Mouse (Mus musculus): ENCODE results near the gene Nmnat3. TPM values are rescaled to one million over a fixed set of nuclear protein-coding genes. Genes with fewer than 3 reads are reported as not detected.

The Nmnat3 gene
- polyA plus RNA-seq, 1 experiment = 2.3 TPM

DNA sequence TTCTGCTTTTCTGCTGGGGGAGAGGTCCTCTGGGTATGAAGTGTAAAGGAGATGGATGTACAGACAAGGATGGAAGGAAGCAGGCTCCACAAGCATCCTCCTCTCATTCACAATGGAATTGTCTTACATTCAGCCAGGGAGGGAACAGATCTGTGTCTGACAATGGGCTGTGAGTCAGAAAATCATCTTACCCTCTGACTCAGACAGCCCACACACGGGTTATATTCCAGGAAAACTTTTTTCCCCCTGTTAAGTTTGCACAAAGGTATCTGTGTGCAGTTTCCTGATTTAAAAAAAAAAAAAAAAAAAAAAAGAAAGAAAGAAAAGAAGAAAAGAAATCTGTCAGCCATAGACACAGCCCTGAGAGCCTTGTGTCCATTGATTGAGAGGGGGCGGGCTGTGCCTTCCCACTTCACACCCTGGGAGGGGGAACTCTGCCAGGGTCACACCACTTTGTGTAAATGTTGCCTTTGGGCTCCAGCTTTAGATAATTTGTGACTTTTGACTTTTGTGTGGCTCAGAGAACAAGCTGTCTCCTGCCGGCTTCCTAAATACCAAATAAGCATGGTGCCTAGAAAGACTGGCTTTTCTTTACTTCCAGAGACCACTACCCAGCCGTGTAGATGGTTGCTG, 146.8 kb downstream of the Nmnat3 start:
- no peaks in the 10 kb centered on the region; the same call in 1 of the 2 replicates for H3K27me3 ChIP-seq (ENCODE audit: control insufficient read depth, insufficient read depth, low read length)
- H3K27ac ChIP-seq (ENCODE audit: insufficient read depth, low read length) = no peak overlapping the region
- DNase-seq = no peak
- WGBS = 21% methylated on average over 4 of the region's 4 CpGs
- H3K4me1 ChIP-seq (ENCODE audit: control insufficient read depth, insufficient read depth, low read length) = no peaks in the 10 kb centered on the region
- H3K4me3 ChIP-seq (replicated peaks; ENCODE audit: insufficient read depth, low read depth, low read length) = no peak overlapping the region
- TF ChIP-seq CTCF (IDR thresholded peaks at IDR 0.05; ENCODE audit: borderline replicate concordance, insufficient read depth, low read depth, low read length) (no peak), POLR2A (IDR thresholded peaks at IDR 0.05; ENCODE audit: borderline replicate concordance, insufficient read depth, low read length) (no peak)

DNA sequence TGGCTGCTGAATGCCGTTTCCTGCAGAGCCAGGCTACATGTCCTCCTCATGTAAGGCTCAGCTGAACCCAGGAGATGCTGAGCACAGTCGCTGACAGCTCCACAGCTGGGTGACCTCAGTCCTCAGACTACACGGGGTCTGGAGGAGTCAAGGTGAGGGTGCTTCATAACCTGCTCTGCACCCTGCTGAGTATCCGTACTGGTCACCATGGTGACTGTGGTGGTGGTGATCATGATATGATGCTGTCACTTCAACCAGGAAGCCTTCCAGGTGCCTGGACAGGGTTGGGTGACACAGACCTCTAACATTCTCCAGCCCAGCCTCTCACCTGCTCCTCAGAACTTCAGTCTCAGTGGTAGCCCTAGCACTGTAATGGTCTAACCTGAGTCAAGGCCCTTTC, 150.6 kb downstream of the Nmnat3 start:
- TF ChIP-seq POLR2A (IDR thresholded peaks at IDR 0.05; ENCODE audit: borderline replicate concordance, insufficient read depth, low read length) = no peak
- no peak for TF ChIP-seq CTCF (IDR thresholded peaks at IDR 0.05; ENCODE audit: borderline replicate concordance, insufficient read depth, low read depth, low read length)
- Histone ChIP-seq H3K27ac (ENCODE audit: insufficient read depth, low read length) (no peak overlapping the region), H3K4me3 (replicated peaks; ENCODE audit: insufficient read depth, low read depth, low read length) (no peak overlapping the region), H3K27me3 (ENCODE audit: control insufficient read depth, insufficient read depth, low read length) (no peaks in the 10 kb centered on the region; the same call in 1 of the 2 replicates), H3K4me1 (ENCODE audit: control insufficient read depth, insufficient read depth, low read length) (no peaks in the 10 kb centered on the region)
- DNase-seq = no peak
- WGBS = 85% methylated on average over 4 of the region's 4 CpGs

DNA sequence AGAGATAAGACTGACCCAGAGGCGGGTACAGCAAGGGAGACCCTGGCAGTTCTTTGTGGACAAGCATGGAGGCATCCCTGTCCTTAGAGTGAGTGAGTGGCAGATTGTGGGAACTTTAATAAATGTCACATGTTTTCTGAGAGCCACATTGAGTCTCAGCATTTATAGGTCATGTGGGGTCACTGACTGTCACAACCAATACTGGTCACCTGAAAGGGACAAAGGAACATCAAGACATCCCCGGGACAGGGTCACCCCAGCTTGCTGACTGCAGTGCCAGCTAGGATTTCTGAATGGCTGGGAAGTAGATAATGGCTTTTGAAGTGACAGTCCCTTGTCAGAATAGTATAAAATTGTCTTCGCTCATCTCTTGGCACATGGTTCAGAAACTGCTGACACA, 151.9 kb downstream of the Nmnat3 start:
- H3K27me3 ChIP-seq (ENCODE audit: control insufficient read depth, insufficient read depth, low read length) = no peaks in the 10 kb centered on the region; the same call in 1 of the 2 replicates
- no peaks in the 10 kb centered on the region for H3K4me1 ChIP-seq (ENCODE audit: control insufficient read depth, insufficient read depth, low read length)
- DNase-seq = no peak
- 66% methylated on average over 3 of the region's 3 CpGs for WGBS
- TF ChIP-seq POLR2A (IDR thresholded peaks at IDR 0.05; ENCODE audit: borderline replicate concordance, insufficient read depth, low read length) (no peak), CTCF (IDR thresholded peaks at IDR 0.05; ENCODE audit: borderline replicate concordance, insufficient read depth, low read depth, low read length) (no peak)
- H3K4me3 ChIP-seq (replicated peaks; ENCODE audit: insufficient read depth, low read depth, low read length) = no peak overlapping the region
- no peak overlapping the region for H3K27ac ChIP-seq (ENCODE audit: insufficient read depth, low read length)

DNA sequence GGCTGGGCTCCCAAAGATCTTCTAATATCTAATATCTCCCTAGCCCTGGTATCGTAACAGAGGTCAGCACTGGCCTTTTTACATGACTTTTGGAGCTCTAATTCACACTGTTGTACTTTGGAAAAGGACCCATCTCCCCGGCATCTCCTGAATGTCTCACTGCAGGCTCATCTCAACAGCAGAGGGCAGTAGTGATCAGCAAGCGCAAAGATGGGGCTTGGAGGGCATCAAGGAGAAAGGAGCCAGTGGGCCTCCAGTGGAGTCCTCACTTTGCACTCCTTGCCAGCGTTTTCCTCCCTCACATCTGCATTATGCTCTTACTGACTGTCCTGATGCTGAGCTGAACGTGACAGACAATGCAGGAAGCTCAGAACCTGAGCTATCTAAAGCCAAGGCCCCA, 155.4 kb downstream of the Nmnat3 start:
- no peaks in the 10 kb centered on the region; the same call in 1 of the 2 replicates for H3K27me3 ChIP-seq (ENCODE audit: control insufficient read depth, insufficient read depth, low read length)
- no peak for TF ChIP-seq POLR2A (IDR thresholded peaks at IDR 0.05; ENCODE audit: borderline replicate concordance, insufficient read depth, low read length)
- no peaks in the 10 kb centered on the region for H3K4me1 ChIP-seq (ENCODE audit: control insufficient read depth, insufficient read depth, low read length)
- H3K27ac ChIP-seq (ENCODE audit: insufficient read depth, low read length) = no peak overlapping the region
- WGBS = 35% methylated on average over 5 of the region's 5 CpGs
- H3K4me3 ChIP-seq (replicated peaks; ENCODE audit: insufficient read depth, low read depth, low read length) = no peak overlapping the region
- no peak for DNase-seq

DNA sequence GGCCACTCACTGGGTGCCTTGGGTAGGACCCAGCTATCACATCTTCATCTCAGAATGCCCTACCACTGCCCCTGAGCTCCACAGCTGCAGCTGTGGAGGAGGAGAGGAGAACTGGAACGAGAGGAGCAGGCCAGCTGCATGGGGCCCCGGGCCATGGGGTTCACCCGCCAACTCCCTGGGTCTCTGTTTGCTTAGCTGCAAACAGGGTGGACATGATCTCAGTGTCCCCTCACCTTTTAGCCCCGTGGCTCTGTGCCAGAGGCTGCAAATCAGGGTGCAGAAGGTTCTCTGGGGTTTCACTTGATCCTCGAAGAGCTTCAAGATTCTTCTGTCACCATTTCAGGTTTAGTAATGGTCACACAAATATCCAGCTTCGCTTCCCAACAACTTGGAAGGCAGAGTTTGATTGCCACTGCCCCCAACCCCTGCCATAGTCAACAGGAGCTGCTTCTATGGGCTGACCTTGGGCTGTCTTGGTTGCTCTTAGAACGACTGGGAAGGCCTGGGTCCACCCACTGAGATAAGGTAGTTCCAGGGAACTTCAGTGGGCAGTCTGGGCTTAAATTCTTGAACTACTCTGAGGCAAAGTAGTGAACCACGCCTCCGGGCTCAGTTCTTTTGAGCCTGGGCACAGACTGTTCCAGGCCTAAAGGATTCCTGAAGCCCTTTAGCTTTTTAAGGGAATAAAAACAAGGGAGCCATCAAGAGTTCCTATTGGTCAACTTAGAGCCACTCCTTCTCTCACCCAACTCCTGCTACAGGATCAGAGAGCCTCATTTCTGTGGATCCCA, 158.3 kb downstream of the Nmnat3 start:
- Histone ChIP-seq H3K4me3 (replicated peaks; ENCODE audit: insufficient read depth, low read depth, low read length) (no peak overlapping the region), H3K4me1 (ENCODE audit: control insufficient read depth, insufficient read depth, low read length) (no peaks in the 10 kb centered on the region), H3K27me3 (ENCODE audit: control insufficient read depth, insufficient read depth, low read length) (no peaks in the 10 kb centered on the region; the same call in 1 of the 2 replicates), H3K27ac (ENCODE audit: insufficient read depth, low read length) (no peak overlapping the region)
- 74% methylated on average over 9 of the region's 9 CpGs for WGBS
- TF ChIP-seq CTCF (IDR thresholded peaks at IDR 0.05; ENCODE audit: borderline replicate concordance, insufficient read depth, low read depth, low read length) = no peak
- no peak for TF ChIP-seq POLR2A (IDR thresholded peaks at IDR 0.05; ENCODE audit: borderline replicate concordance, insufficient read depth, low read length)
- DNase-seq = no peak

DNA sequence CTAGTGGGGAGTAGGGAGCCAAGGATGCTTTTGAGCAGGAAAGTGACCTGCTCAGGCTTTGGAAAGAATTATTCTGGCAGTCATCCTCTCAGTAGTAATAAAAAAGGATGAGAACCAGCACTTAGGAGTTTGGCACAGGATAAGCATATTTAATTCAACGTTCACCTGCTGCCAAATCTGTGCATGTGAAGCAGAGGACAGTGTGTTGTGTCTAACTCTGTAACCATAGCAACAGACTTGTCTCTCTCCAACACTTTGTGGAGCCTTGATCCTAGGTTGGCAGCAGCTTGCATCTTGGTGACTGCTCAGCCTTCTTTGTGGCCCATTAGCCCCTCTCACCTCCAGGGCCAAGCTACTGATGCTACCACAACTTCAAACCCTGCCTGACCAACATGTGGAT, 163.7 kb downstream of the Nmnat3 start:
- Histone ChIP-seq H3K27me3 (ENCODE audit: control insufficient read depth, insufficient read depth, low read length) (no peaks in the 10 kb centered on the region; the same call in 1 of the 2 replicates), H3K4me3 (replicated peaks; ENCODE audit: insufficient read depth, low read depth, low read length) (no peak overlapping the region), H3K27ac (ENCODE audit: insufficient read depth, low read length) (no peak overlapping the region), H3K4me1 (ENCODE audit: control insufficient read depth, insufficient read depth, low read length) (no peaks in the 10 kb centered on the region)
- TF ChIP-seq CTCF (IDR thresholded peaks at IDR 0.05; ENCODE audit: borderline replicate concordance, insufficient read depth, low read depth, low read length) = no peak
- no peak for TF ChIP-seq POLR2A (IDR thresholded peaks at IDR 0.05; ENCODE audit: borderline replicate concordance, insufficient read depth, low read length)
- WGBS = 10% methylated on average over 1 of the region's 1 CpGs
- no peak for DNase-seq

DNA sequence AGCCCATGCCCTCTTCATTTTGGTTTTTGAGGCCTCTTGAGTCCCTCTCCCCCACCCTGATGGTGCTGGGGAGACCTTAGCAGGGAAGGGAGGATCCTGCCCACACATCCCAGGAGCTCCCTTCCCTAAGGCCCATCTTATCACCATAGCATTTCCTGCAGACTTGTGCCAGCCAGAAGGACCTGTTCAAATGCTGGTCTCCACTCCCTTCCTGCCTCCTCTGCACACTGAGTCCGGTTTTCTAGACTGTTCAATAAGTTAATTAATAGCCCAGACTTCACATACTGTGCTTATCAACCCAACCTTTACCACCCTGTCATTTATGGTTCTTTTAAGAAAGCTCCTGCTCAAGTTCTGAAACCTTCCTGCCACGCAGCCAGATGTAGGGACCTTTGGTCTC, 179.5 kb downstream of the Nmnat3 start:
- no peaks in the 10 kb centered on the region for H3K4me1 ChIP-seq (ENCODE audit: control insufficient read depth, insufficient read depth, low read length)
- TF ChIP-seq POLR2A (IDR thresholded peaks at IDR 0.05; ENCODE audit: borderline replicate concordance, insufficient read depth, low read length) (no peak), CTCF (IDR thresholded peaks at IDR 0.05; ENCODE audit: borderline replicate concordance, insufficient read depth, low read depth, low read length) (no peak)
- no peaks in the 10 kb centered on the region for H3K27me3 ChIP-seq (ENCODE audit: control insufficient read depth, insufficient read depth, low read length)
- DNase-seq = no peak
- no peak overlapping the region for H3K27ac ChIP-seq (ENCODE audit: insufficient read depth, low read length)
- no peak overlapping the region for H3K4me3 ChIP-seq (replicated peaks; ENCODE audit: insufficient read depth, low read depth, low read length)
- 67% methylated on average over 2 of the region's 2 CpGs for WGBS

Other genes starting within 250 kb of the Nmnat3 start
- gene Rbp1, start 135.5 kb downstream of the Nmnat3 start, polyA plus RNA-seq (2012; rRNA removed) = 6.2 and 11.0 TPM in 2 replicates
- gene Rbp2, start 198.7 kb downstream of the Nmnat3 start, polyA plus RNA-seq (2012; rRNA removed) = 0.29 TPM in 1 of 2 replicates, not detected in the other

Measured in cerebellum, adult 2 months (tissue).